Mouse (Mus musculus) forebrain, embryonic 15.5 days (tissue): Measurements from ENCODE around the gene Asic4. TPM values are rescaled to one million over a fixed set of nuclear protein-coding genes. Genes with fewer than 3 reads are reported as not detected.

Source experiments
- ATAC-seq: fragments of 200-750 bp; cut with Nextera tagmentation; replicated peaks from 2 replicates; pipeline ENCODE4 v1.8.0; 2017; ENCODE audit warnings: mild to moderate bottlenecking, moderate TSS enrichment, moderate library complexity
- H3K27ac ChIP-seq: fragments of 300-500 bp; sonication (generic); replicated peaks from 2 replicates; pipeline ENCODE4 v1.5.1; 2015; ENCODE audit warnings: mild to moderate bottlenecking, inconsistent platforms
- H3K27me3 ChIP-seq: fragments of 300-500 bp; sonication (generic); 2 replicates; pipeline ENCODE4 v1.6.1; 2015; ENCODE audit warnings: inconsistent platforms
- H3K36me3 ChIP-seq: fragments of 300-500 bp; sonication (generic); 2 replicates; pipeline ENCODE4 v1.6.1; 2015; ENCODE audit warnings: mild to moderate bottlenecking, inconsistent platforms
- H3K4me1 ChIP-seq: fragments of 300-500 bp; sonication (generic); 2 replicates; pipeline ENCODE4 v1.6.1; 2015; ENCODE audit warnings: inconsistent platforms
- H3K4me2 ChIP-seq: fragments of 300-500 bp; sonication (generic); replicated peaks from 2 replicates; pipeline ENCODE4 v1.6.1; 2015; ENCODE audit warnings: mild to moderate bottlenecking, inconsistent platforms
- H3K4me3 ChIP-seq: fragments of 300-500 bp; sonication (generic); 2 replicates; pipeline ENCODE4 v1.5.1; 2015; ENCODE audit warnings: mild to moderate bottlenecking, inconsistent platforms
- H3K9ac ChIP-seq: fragments of 300-500 bp; sonication (generic); replicated peaks from 2 replicates; pipeline ENCODE4 v1.6.1; 2015; ENCODE audit warnings: mild to moderate bottlenecking, inconsistent platforms
- H3K9me3 ChIP-seq: fragments of 300-500 bp; sonication (generic); 2 replicates; pipeline ENCODE4 v1.6.1; 2016; ENCODE audit warnings: inconsistent platforms
- WGBS: fragments of 180-500 bp; shearing (Covaris S2); methylation state at CpG from one replicate; pipeline ENCODE4 v1.1.7; 2015; ENCODE audit warnings: mixed read lengths; 5-methylcytosine and 5-hydroxymethylcytosine counted together
- polyA plus RNA-seq: library from polyadenylated mRNA; unstranded; fragments of >200 nt; fragmentation: Nextera tagmentation; extraction: Ambion mirVana; gene quantifications from 2 replicates; pipeline ENCODE4 v1.2.1, GENCODE M21; 2015

Gene Asic4
- polyA plus RNA-seq = 2.8 and 4.1 TPM in 2 replicates

- ATAC-seq = 0 out of 2 replicates have a peak, but pooled peaks have one; percentile 4
- Histone ChIP-seq H3K9me3 (no peaks in the 10 kb centered on the region), H3K4me2 (peak within 1 kb of the TSS; percentile 50), H3K36me3 (no peaks in the 10 kb centered on the region), H3K27ac (no peak within 1 kb of the TSS), H3K27me3 (peaks cover 43% of the 10 kb centered on the region), H3K4me3 (peak within 1 kb of the TSS; percentile 29), H3K4me1 (peaks cover 54% of the 10 kb centered on the region), H3K9ac (peak within 1 kb of the TSS; percentile 39)
- 1% methylated on average over 35 of the region's 35 CpGs for WGBS
Observed at GRCm38 (mm10) chr1:75450314-75451005, at the start of gene Asic4. Gene Asic4 (plus strand): TSS chr1:75450436.

GRCm38 (mm10) chr1:75400493-75401115 is 49.6 kb upstream of the Asic4 start:
- H3K27me3 ChIP-seq = no peaks in the 10 kb centered on the region
- ATAC-seq = no peak
- WGBS = 40% methylated on average over 6 of the region's 6 CpGs
- no peak overlapping the region for H3K9ac ChIP-seq
- peaks cover 7% of the 10 kb centered on the region; the same call in 1 of the 2 replicates for H3K36me3 ChIP-seq
- peaks cover 18% of the 10 kb centered on the region for H3K4me1 ChIP-seq
- no peak overlapping the region for H3K4me3 ChIP-seq
- no peak overlapping the region for H3K27ac ChIP-seq
- H3K9me3 ChIP-seq = no peaks in the 10 kb centered on the region
- 0 out of 2 replicates have a peak overlapping the region, but pooled peaks have one; percentile 11 for H3K4me2 ChIP-seq

DNA sequence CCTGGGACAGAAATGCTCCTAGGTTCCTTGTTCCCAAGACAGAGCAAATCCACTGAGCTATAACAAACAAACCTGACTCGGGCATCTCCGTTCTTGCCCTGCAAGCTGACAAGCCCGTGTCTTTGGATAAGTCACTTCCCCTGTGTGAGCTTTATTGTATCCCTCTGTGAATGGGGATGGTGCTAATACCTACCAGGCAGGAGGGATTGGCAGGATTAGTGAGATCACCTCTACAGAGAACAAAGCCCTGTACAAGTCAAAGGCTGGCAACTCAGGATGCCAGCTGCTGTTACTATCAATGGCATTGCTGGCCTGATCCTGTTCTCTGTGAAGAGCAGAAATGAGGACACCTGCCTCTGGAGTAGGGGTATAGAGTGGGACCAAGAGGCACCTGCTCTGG is 44.7 kb upstream of the Asic4 start:
- 43% methylated on average over 3 of the region's 3 CpGs for WGBS
- no peak for ATAC-seq
- peaks cover 7% of the 10 kb centered on the region; the same call in 1 of the 2 replicates for H3K36me3 ChIP-seq
- H3K4me2 ChIP-seq = no peak overlapping the region
- H3K4me1 ChIP-seq = no peaks in the 10 kb centered on the region
- H3K9me3 ChIP-seq = no peaks in the 10 kb centered on the region
- no peak overlapping the region for H3K27ac ChIP-seq
- H3K4me3 ChIP-seq = no peak overlapping the region
- H3K27me3 ChIP-seq = no peaks in the 10 kb centered on the region
- no peak overlapping the region for H3K9ac ChIP-seq

GRCm38 (mm10) chr1:75406173-75406572 is 44.1 kb upstream of the Asic4 start:
- Histone ChIP-seq H3K4me1 (no peaks in the 10 kb centered on the region), H3K9ac (no peak overlapping the region), H3K4me2 (no peak overlapping the region), H3K9me3 (no peaks in the 10 kb centered on the region), H3K27ac (no peak overlapping the region), H3K36me3 (peaks cover 7% of the 10 kb centered on the region; the same call in 1 of the 2 replicates), H3K27me3 (no peaks in the 10 kb centered on the region), H3K4me3 (no peak overlapping the region)
- 91% methylated on average over 15 of the region's 15 CpGs for WGBS
- no peak for ATAC-seq

GRCm38 (mm10) chr1:75407056-75407455 is 43.2 kb upstream of the Asic4 start:
- 92% methylated on average over 9 of the region's 9 CpGs for WGBS
- no peaks in the 10 kb centered on the region for H3K27me3 ChIP-seq
- no peak overlapping the region for H3K9ac ChIP-seq
- H3K4me1 ChIP-seq = no peaks in the 10 kb centered on the region
- peaks cover 7% of the 10 kb centered on the region; the same call in 1 of the 2 replicates for H3K36me3 ChIP-seq
- H3K27ac ChIP-seq = no peak overlapping the region
- ATAC-seq = no peak
- no peaks in the 10 kb centered on the region for H3K9me3 ChIP-seq
- H3K4me3 ChIP-seq = no peak overlapping the region
- no peak overlapping the region for H3K4me2 ChIP-seq

DNA sequence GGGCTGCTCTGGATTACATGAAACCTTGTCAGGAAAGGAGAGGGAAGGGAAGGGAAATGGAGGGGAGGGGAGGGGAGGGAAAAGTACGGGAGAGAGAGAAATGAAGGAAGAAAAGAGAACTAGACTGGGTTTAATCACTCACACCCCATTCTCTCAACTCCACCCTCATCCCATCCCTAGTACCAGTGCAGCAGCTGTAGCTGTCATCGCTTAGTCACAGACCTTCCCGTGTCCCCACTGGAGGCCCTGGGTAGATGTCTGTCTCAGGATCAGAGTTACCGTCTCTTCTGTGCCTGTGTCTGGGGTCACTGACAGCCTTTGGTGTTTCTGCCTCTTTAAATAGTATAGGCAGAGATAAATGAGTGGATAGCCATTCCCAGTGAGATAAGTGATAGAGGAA is 42.0 kb upstream of the Asic4 start:
- no peaks in the 10 kb centered on the region for H3K27me3 ChIP-seq

GRCm38 (mm10) chr1:75409950-75410349 is 40.3 kb upstream of the Asic4 start:
- no peak overlapping the region for H3K9ac ChIP-seq
- no peaks in the 10 kb centered on the region for H3K36me3 ChIP-seq
- no peaks in the 10 kb centered on the region for H3K9me3 ChIP-seq
- 95% methylated on average over 7 of the region's 7 CpGs for WGBS
- no peak for ATAC-seq
- no peak overlapping the region for H3K4me3 ChIP-seq
- no peaks in the 10 kb centered on the region for H3K4me1 ChIP-seq
- H3K27me3 ChIP-seq = no peaks in the 10 kb centered on the region
- H3K4me2 ChIP-seq = no peak overlapping the region
- no peak overlapping the region for H3K27ac ChIP-seq

More for the DNA sequence above, 42.0 kb upstream of the Asic4 start:
- Histone ChIP-seq H3K4me2 (no peak overlapping the region), H3K4me1 (no peaks in the 10 kb centered on the region), H3K27ac (no peak overlapping the region), H3K36me3 (no peaks in the 10 kb centered on the region), H3K9ac (no peak overlapping the region), H3K4me3 (no peak overlapping the region), H3K9me3 (no peaks in the 10 kb centered on the region)
- WGBS = 90% methylated on average over 4 of the region's 4 CpGs
- ATAC-seq = no peak

GRCm38 (mm10) chr1:75412196-75412595 is 38.0 kb upstream of the Asic4 start:
- no peaks in the 10 kb centered on the region for H3K4me1 ChIP-seq
- 87% methylated on average over 3 of the region's 3 CpGs for WGBS
- no peak overlapping the region for H3K27ac ChIP-seq
- no peaks in the 10 kb centered on the region for H3K36me3 ChIP-seq
- H3K9me3 ChIP-seq = no peaks in the 10 kb centered on the region
- no peak overlapping the region for H3K4me2 ChIP-seq
- ATAC-seq = no peak
- H3K27me3 ChIP-seq = no peaks in the 10 kb centered on the region
- H3K4me3 ChIP-seq = no peak overlapping the region
- H3K9ac ChIP-seq = no peak overlapping the region

- no peaks in the 10 kb centered on the region for H3K9me3 ChIP-seq
- no peak overlapping the region for H3K27ac ChIP-seq
- 56% methylated on average over 3 of the region's 3 CpGs for WGBS
- H3K9ac ChIP-seq = no peak overlapping the region
- H3K4me1 ChIP-seq = no peaks in the 10 kb centered on the region
- ATAC-seq = no peak
- no peaks in the 10 kb centered on the region for H3K27me3 ChIP-seq
- no peaks in the 10 kb centered on the region for H3K36me3 ChIP-seq
- H3K4me3 ChIP-seq = no peak overlapping the region
- no peak overlapping the region for H3K4me2 ChIP-seq
Observed at GRCm38 (mm10) chr1:75413749-75414148, 36.5 kb upstream of the Asic4 start.

DNA sequence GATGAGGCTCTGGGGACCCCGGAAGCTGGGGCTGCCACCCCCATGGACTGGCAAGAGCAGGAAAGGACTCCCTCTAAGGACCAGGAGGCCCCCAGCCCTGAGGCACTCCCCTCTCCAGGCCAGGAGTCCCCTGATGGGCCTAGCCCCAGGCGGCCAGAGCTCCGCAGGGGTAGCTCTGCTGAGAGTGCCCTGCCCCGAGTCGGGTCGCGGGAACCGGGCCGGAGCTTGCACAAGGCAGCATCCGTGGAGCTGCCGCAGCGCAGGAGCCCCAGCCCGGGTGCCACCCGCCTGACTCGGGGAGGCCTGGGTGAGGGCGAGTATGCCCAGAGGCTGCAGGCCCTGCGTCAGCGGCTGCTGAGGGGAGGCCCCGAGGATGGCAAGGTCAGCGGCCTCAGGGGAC is 28.4 kb upstream of the Asic4 start:
- Histone ChIP-seq H3K9ac (peak overlapping the region; percentile 1; the same call in 1 of the 2 replicates), H3K27ac (no peak overlapping the region), H3K9me3 (no peaks in the 10 kb centered on the region), H3K4me3 (peak overlapping the region; percentile 29; the same call in 1 of the 2 replicates), H3K27me3 (peaks cover 45% of the 10 kb centered on the region), H3K36me3 (no peaks in the 10 kb centered on the region), H3K4me2 (peak overlapping the region; percentile 45; the same call in 1 of the 2 replicates), H3K4me1 (peaks cover 16% of the 10 kb centered on the region)
- no peak for ATAC-seq
- 6% methylated on average over 20 of the region's 20 CpGs for WGBS

DNA sequence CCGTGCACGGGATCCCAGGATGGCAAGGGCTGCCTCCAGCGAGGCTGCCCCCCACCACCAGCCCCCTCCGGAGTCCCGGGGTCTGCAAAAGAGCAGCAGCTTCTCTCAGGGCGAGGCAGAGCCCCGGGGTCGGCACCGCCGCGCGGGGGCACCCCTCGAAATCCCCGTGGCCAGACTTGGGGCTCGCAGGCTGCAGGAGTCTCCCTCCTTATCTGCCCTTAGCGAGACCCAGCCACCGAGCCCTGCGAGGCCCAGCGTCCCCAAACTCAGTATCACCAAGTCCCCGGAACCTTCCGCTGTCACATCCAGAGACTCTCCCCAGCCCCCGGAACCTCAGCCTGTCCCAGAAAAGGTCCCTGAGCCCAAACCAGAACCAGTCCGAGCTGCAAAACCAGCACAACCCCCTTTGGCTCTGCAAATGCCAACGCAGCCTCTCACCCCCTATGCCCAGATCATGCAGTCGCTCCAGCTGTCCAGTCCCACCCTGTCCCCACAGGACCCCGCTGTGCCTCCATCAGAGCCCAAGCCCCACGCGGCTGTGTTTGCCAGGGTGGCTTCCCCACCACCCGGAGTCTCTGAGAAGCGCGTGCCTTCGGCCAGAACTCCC is 27.9 kb upstream of the Asic4 start:
- H3K27ac ChIP-seq = no peak overlapping the region
- no peaks in the 10 kb centered on the region for H3K36me3 ChIP-seq
- H3K27me3 ChIP-seq = peaks cover 45% of the 10 kb centered on the region
- no peak for ATAC-seq
- peaks cover 16% of the 10 kb centered on the region for H3K4me1 ChIP-seq
- H3K9me3 ChIP-seq = no peaks in the 10 kb centered on the region
- H3K4me3 ChIP-seq = peak overlapping the region; percentile 29
- H3K9ac ChIP-seq = peak overlapping the region; percentile 23; the same call in 1 of the 2 replicates
- 3% methylated on average over 32 of the region's 32 CpGs for WGBS
- peak overlapping the region; percentile 45 for H3K4me2 ChIP-seq
